Mouse (Mus musculus) cerebellum, adult 2 months (tissue): ENCODE measurements at regions not wholly inside any gene's neighbourhood (a gene's known extent, or its start where the extent isn't known, plus 50 kb on each side); places are given as distances from the start of the nearest gene placed in this dataset.

Experiments used
- CTCF ChIP-seq: fragments of 200-500 bp; IDR thresholded peaks from 2 replicates; pipeline ENCODE4 v1.5.1; 2011; ENCODE audit warnings: low read depth, mild to moderate bottlenecking, control low read depth, low read length, moderate library complexity, borderline replicate concordance; ENCODE audit not compliant: insufficient read depth
- POLR2A ChIP-seq: fragments of 200-500 bp; IDR thresholded peaks from 2 replicates; pipeline ENCODE4 v1.6.1; 2011; ENCODE audit warnings: low read length, control low read depth, borderline replicate concordance; ENCODE audit not compliant: insufficient read depth

GRCm38 (mm10) chr2:92711122-92711777 is 111.7 kb downstream of the Chst1 start:
- TF ChIP-seq CTCF (no peak), POLR2A (no peak)
